ENCODE assay signal across 8 mouse cellular contexts in the genomic region with DNA sequence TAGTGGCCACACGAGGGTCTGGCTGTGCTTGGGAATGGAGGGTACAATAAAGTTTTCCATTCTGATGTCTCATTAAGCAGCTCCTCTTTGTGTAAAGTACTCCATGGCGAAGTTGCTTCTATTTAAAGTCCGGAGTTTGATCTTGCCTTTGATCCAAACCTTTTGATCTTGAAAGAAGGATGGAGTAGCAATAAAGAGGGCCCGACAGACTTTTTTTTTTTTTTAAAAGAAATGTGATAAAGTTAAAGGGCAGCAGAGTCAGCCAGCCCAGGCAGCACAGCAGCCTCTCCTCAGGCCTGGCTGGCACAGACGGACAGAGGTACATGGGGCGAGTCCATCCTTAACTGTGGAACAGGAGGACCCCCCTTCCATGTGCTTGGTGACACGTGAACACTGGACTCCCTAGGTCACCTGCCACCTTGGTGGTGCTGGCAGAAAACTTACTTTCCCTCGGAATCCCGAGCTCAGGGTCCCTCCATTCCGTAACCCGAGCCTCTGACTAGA.
DNase-seq lines count a peak whose midpoint lies in the region; ATAC-seq and TF ChIP-seq lines count a peak whose summit lies in the region.

No protein-coding gene starts in this region.

- 0 out of 2 replicates have a peak, but pooled peaks have one; percentile 36 for ATAC-seq in erythroblast, adult 5-6 weeks (replicated peaks; ENCODE audit: low FRiP score, poor library complexity, severe bottlenecking)
- ATAC-seq in intestine, postnatal 0 days: peak; percentile 44
- ATAC-seq in neural tube, embryonic 14.5 days (ENCODE audit: low read depth): peak; percentile 77

- H3K9ac ChIP-seq in intestine, postnatal 0 days (ENCODE audit: low read depth, low read length): peak overlapping the region; percentile 73
- peak overlapping the region; percentile 78 for H3K9ac ChIP-seq in neural tube, embryonic 14.5 days (replicated peaks; ENCODE audit: low read depth, low read length)

- H3K27me3 ChIP-seq in C2C12 (ENCODE audit: control insufficient read depth, insufficient read depth, insufficient read length): no peaks in the 10 kb centered on the region
- no peaks in the 10 kb centered on the region for H3K27me3 ChIP-seq in intestine, postnatal 0 days (replicated peaks; ENCODE audit: control insufficient read depth, insufficient read depth, low read length)
- H3K27me3 ChIP-seq in neural tube, embryonic 14.5 days (ENCODE audit: control insufficient read depth, insufficient read depth, low read length): no peaks in the 10 kb centered on the region

- peaks cover 22% of the 10 kb centered on the region for H3K36me3 ChIP-seq in C2C12 (ENCODE audit: control insufficient read depth, insufficient read depth)
- 0 out of 2 replicates have a peak, but pooled peaks cover 1% of the 10 kb centered on the region for H3K36me3 ChIP-seq in intestine, postnatal 0 days (ENCODE audit: control insufficient read depth, insufficient read depth)
- no peaks in the 10 kb centered on the region for H3K36me3 ChIP-seq in neural tube, embryonic 14.5 days (ENCODE audit: control insufficient read depth, insufficient read depth, low read length)

- 7% methylated on average over 11 of the region's 11 CpGs for WGBS in intestine, postnatal 0 days
- WGBS in neural tube, embryonic 14.5 days: 1% methylated on average over 11 of the region's 11 CpGs

- peaks cover 47% of the 10 kb centered on the region for H3K79me2 ChIP-seq in C2C12 (ENCODE audit: control insufficient read depth, insufficient read depth)

- H3K27ac ChIP-seq in intestine, postnatal 0 days (ENCODE audit: low read depth, low read length): peak overlapping the region; percentile 88
- H3K27ac ChIP-seq in neural tube, embryonic 14.5 days (ENCODE audit: low read depth, low read length): peak overlapping the region; percentile 81; the same call in 1 of the 2 replicates

- H3K4me2 ChIP-seq in intestine, postnatal 0 days (replicated peaks; ENCODE audit: low read depth): peak overlapping the region; percentile 74
- H3K4me2 ChIP-seq in neural tube, embryonic 14.5 days (ENCODE audit: low read depth, low read length): peak overlapping the region; percentile 78

- H3ac ChIP-seq in C2C12 (ENCODE audit: control insufficient read depth, insufficient read length, low read depth): peak overlapping the region; percentile 62

- H3K4me3 ChIP-seq in C2C12 (ENCODE audit: insufficient read depth, poor library complexity, severe bottlenecking): peak overlapping the region; percentile 78
- peak overlapping the region; percentile 72 for H3K4me3 ChIP-seq in intestine, postnatal 0 days (ENCODE audit: low read depth, low read length)
- H3K4me3 ChIP-seq in neural tube, embryonic 14.5 days (ENCODE audit: low read depth, low read length): peak overlapping the region; percentile 79

- H3K79me3 ChIP-seq in C2C12 (ENCODE audit: low read depth): peaks cover 38% of the 10 kb centered on the region

- no peak for TF ChIP-seq CTCF in C2C12 (IDR thresholded peaks at IDR 0.05; ENCODE audit: control insufficient read depth, insufficient read depth, insufficient read length)
- no peak for TF ChIP-seq CTCF in intestine, postnatal 0 days (IDR thresholded peaks at IDR 0.05; ENCODE audit: low read depth)

- peak; percentile 67 for DNase-seq in cerebellum, adult 9-11 months
- DNase-seq in cerebellum, adult 11 months: no peak
- DNase-seq in gastrocnemius, postnatal 4 days (ENCODE audit: low spot score in 2 of 2): no peak
- no peak for DNase-seq in adipocyte (ENCODE audit: low spot score)

- H3K9me3 ChIP-seq in intestine, postnatal 0 days (ENCODE audit: control insufficient read depth): no peaks in the 10 kb centered on the region
- no peaks in the 10 kb centered on the region for H3K9me3 ChIP-seq in neural tube, embryonic 14.5 days (ENCODE audit: control insufficient read depth, low read length)

- H3K4me1 ChIP-seq in intestine, postnatal 0 days (replicated peaks; ENCODE audit: control insufficient read depth, insufficient read depth, low read length): peaks cover 13% of the 10 kb centered on the region; the same call in 1 of the 2 replicates
- H3K4me1 ChIP-seq in neural tube, embryonic 14.5 days (ENCODE audit: control insufficient read depth, insufficient read depth, low read length): 0 out of 2 replicates have a peak, but pooled peaks cover 3% of the 10 kb centered on the region

TF ChIP-seq in C2C12, 6 proteins besides CTCF, POLR2A, EP300 and RAD21:
- TF ChIP-seq MYOG (IDR thresholded peaks at IDR 0.05; ENCODE audit: control insufficient read depth, extremely low read depth, insufficient read length) (no peak), CEBPB (IDR thresholded peaks at IDR 0.05; ENCODE audit: low read depth) (no peak), MYOD1 (IDR thresholded peaks at IDR 0.05; ENCODE audit: control insufficient read depth, insufficient read length, low read depth) (no peak), FOSL1 (IDR thresholded peaks at IDR 0.05; ENCODE audit: insufficient read depth, low read length, poor library complexity, severe bottlenecking) (no peak), USF1 (IDR thresholded peaks at IDR 0.05; ENCODE audit: low read depth) (no peak), MAX (IDR thresholded peaks at IDR 0.05) (no peak)
